Mouse (Mus musculus) kidney, embryonic 15.5 days (tissue): ENCODE results near the gene Timm23. TPM values are rescaled to one million over a fixed set of nuclear protein-coding genes. Genes with fewer than 3 reads are reported as not detected.
A peak's percentile ranks its signal among the peaks of the same experiment; 100 is the strongest.

ENCODE experiments used
- ATAC-seq: fragments of 200-750 bp; cut with Nextera tagmentation; replicated peaks from 2 replicates; pipeline ENCODE4 v1.8.0; 2017; ENCODE audit warnings: moderate TSS enrichment; ENCODE audit not compliant: low FRiP score
- H3K27ac ChIP-seq: fragments of 300-500 bp; sonication (generic); 2 replicates; pipeline ENCODE4 v1.5.1; 2015; ENCODE audit warnings: mild to moderate bottlenecking, inconsistent platforms
- H3K27me3 ChIP-seq: fragments of 300-500 bp; sonication (generic); 2 replicates; pipeline ENCODE4 v1.6.1; 2015; ENCODE audit warnings: inconsistent platforms
- H3K36me3 ChIP-seq: fragments of 300-500 bp; sonication (generic); 2 replicates; pipeline ENCODE4 v1.6.1; 2015; ENCODE audit warnings: inconsistent platforms
- H3K4me1 ChIP-seq: fragments of 300-500 bp; sonication (generic); 2 replicates; pipeline ENCODE4 v1.6.1; 2015; ENCODE audit warnings: inconsistent platforms
- H3K4me2 ChIP-seq: fragments of 300-500 bp; sonication (generic); 2 replicates; pipeline ENCODE4 v1.6.1; 2015; ENCODE audit warnings: moderate library complexity, mild to moderate bottlenecking, inconsistent platforms
- H3K4me3 ChIP-seq: fragments of 300-500 bp; sonication (generic); replicated peaks from 2 replicates; pipeline ENCODE4 v1.5.1; 2015; ENCODE audit warnings: mild to moderate bottlenecking, inconsistent platforms
- H3K9ac ChIP-seq: fragments of 300-500 bp; sonication (generic); 2 replicates; pipeline ENCODE4 v1.6.1; 2015; ENCODE audit warnings: mild to moderate bottlenecking, inconsistent platforms
- H3K9me3 ChIP-seq: fragments of 300-500 bp; sonication (generic); replicated peaks from 2 replicates; pipeline ENCODE4 v1.6.1; 2016; ENCODE audit warnings: inconsistent platforms
- WGBS: fragments of 180-500 bp; shearing (Covaris S2); methylation state at CpG from one replicate; pipeline ENCODE4 v1.1.7; 2015; ENCODE audit warnings: mixed read lengths; 5-methylcytosine and 5-hydroxymethylcytosine counted together
- polyA plus RNA-seq: library from polyadenylated mRNA; unstranded; fragments of >200 nt; fragmentation: Nextera tagmentation; extraction: Ambion mirVana; gene quantifications from 2 replicates; pipeline ENCODE4 v1.2.1, GENCODE M21; 2015

The Timm23 gene
- polyA plus RNA-seq, 1 experiment from 2014 or later = 300 TPM

DNA sequence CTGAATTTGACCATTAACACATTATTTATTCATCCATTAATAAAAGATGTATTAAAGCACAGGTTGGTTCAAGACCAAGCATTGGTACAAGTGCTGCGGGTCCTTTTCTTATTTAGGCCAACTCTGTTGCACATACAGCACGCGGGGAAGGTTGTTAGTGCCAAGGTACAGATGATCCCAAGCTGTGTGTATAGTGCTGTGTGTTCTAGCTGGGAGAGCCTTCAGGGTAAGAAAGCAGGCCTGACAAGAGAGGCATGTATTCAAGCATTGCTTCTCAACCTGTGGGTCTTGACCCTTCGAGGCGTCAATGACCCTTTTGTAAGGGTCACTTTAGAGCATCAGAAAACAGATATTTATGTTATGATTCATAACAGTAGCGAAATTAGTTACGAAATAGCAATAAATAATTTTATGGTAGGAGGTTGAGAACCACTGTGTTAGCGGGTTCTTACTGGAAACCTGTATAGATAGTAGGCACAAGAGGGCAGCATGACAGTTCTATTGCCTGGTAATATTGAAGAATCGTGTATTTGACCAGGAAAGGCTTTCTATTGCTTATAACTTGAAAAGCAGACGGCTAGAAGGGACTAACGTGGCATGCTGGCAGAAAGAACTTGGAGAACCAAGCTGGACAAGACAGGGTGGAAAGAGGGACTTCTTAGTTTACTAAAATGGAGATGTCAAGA is 38.4 kb downstream of the Timm23 start:
- Histone ChIP-seq H3K27ac (no peak overlapping the region), H3K36me3 (no peaks in the 10 kb centered on the region), H3K9me3 (no peaks in the 10 kb centered on the region), H3K4me1 (peaks cover 48% of the 10 kb centered on the region), H3K4me2 (no peak overlapping the region), H3K4me3 (no peak overlapping the region), H3K27me3 (no peaks in the 10 kb centered on the region), H3K9ac (no peak overlapping the region)
- 91% methylated on average over 11 of the region's 11 CpGs for WGBS
- ATAC-seq = no peak

DNA sequence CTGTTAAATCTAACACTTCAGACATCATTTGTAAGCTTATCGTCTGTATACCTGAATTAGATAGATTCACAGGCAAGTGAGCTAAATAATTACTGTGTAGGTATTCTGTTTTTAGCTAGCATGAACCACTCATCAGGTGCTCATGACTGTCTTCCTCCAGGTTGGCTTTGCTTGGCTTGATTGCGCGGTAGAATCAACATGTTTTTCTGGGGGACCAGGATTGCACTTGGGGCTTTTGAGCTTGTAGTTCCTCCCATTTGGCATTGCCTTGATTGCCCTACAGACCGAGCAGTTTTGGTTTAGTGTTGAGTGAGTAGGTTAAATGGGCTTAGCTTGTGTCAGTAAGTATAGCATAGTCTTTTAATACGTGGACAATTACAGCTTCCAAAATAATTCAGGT is 39.5 kb downstream of the Timm23 start:
- H3K9ac ChIP-seq = no peak overlapping the region

DNA sequence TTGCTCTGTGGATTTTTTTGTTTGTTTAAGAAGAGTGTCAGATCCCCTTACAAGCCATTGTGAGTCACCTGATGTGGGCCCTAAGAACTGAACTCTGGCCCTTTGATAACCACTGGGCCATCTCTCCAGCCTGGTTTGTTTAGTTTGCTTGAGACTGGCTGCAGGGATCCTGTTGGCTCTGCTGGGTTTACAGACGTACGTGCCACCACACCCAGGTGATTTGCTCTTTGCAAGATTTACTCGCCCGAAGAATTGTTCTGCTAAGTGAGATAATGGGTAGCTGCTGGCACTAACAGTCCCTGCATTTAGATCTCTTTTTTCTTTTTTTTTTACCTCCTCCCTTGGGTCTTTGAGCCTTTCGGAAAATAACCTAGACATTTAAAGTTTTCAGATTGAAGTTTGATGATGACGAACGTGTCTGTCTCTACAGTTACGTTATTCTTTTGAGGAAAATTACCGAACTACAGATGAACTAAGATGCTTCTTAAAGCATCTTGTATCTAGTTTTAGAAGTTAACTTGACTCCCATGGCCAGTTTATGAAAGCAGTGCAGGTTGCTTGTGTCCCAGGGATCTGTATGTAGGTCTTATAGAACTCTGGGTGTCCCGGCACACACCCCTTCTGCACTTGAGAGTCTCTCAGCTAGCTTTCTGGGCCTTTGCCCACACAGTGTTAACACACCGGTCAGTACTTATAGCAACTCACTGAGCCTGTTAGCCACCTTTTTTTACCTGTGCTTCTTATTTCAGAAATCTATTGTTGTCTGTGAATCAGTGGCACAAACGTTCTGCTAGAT is 40.4 kb downstream of the Timm23 start:
- Histone ChIP-seq H3K9me3 (no peaks in the 10 kb centered on the region), H3K9ac (peak overlapping the region; percentile 91), H3K27me3 (no peaks in the 10 kb centered on the region), H3K4me2 (peak overlapping the region; percentile 84), H3K27ac (no peak overlapping the region), H3K4me1 (peaks cover 42% of the 10 kb centered on the region), H3K36me3 (no peaks in the 10 kb centered on the region), H3K4me3 (peak overlapping the region; percentile 96)
- no peak for ATAC-seq
- WGBS = 85% methylated on average over 12 of the region's 12 CpGs

More for the DNA sequence above, 39.5 kb downstream of the Timm23 start:
- no peak overlapping the region for H3K27ac ChIP-seq
- H3K9me3 ChIP-seq = no peaks in the 10 kb centered on the region
- H3K27me3 ChIP-seq = no peaks in the 10 kb centered on the region
- H3K4me3 ChIP-seq = no peak overlapping the region
- H3K4me2 ChIP-seq = no peak overlapping the region
- H3K36me3 ChIP-seq = no peaks in the 10 kb centered on the region
- ATAC-seq = no peak
- H3K4me1 ChIP-seq = peaks cover 48% of the 10 kb centered on the region
- 87% methylated on average over 5 of the region's 5 CpGs for WGBS

DNA sequence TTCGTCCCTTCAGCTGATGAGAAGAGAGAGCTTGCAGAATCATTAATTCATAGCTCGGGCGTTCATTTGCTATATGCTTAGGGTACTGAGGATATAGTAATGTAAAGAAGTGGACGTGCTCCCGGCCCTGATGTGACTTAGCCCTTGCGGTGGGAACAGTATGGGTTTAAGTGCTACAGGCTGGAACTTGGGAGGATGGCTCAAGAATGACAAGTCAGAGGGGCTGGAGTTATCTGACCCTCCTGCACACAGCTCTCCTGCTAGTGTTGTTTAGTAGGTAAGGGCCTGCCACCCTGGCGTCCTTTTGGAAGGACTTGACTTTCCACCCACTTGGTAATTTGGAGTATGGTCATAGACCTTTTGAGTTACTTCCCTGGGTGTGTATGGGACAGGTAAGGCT is 41.1 kb downstream of the Timm23 start:
- Histone ChIP-seq H3K9me3 (no peaks in the 10 kb centered on the region), H3K36me3 (no peaks in the 10 kb centered on the region), H3K4me3 (peak overlapping the region; percentile 96), H3K9ac (peak overlapping the region; percentile 91), H3K4me1 (peaks cover 37% of the 10 kb centered on the region), H3K27ac (peak overlapping the region; percentile 93), H3K4me2 (peak overlapping the region; percentile 84), H3K27me3 (no peaks in the 10 kb centered on the region)
- no peak for ATAC-seq
- WGBS = 34% methylated on average over 7 of the region's 7 CpGs

DNA sequence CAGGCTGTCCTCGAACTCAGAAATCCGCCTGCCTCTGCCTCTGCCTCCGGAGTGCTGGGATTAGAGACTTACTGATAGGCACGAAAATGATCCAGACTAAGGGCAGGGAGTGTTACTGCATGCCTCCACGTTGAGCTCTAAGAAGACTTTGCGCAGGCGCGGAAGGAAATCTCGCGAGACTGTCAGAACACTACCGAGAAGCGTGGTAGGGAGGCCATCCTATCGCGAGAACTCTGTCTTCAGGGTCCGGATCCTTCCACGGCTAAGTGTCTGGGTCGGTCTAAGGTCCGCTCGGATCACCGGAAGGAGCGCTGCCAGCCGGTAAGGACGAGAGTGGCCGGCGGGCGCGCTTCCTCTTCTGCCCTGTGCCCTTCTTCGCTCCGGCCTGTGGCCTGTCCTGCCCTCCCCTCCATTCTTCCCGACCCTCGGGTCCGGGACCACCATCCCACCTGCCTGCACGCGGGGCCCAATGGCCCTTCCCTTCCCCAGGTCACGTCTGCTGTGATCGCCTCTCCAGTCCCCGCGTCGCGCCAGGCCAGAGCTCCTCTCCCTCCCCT is 41.9 kb downstream of the Timm23 start, which contains the start of gene Ncoa4:
Gene Ncoa4 (plus strand): TSS at position 176 of the 557 bp plus-strand sequence.
- 1% methylated on average over 37 of the region's 40 CpGs for WGBS
- peak within 1 kb of the TSS; percentile 93 for H3K27ac ChIP-seq
- ATAC-seq = peak; percentile 97
- H3K4me3 ChIP-seq = peak within 1 kb of the TSS; percentile 96
- H3K27me3 ChIP-seq = no peaks in the 10 kb centered on the region
- H3K36me3 ChIP-seq = no peaks in the 10 kb centered on the region
- peak within 1 kb of the TSS; percentile 84 for H3K4me2 ChIP-seq
- peaks cover 29% of the 10 kb centered on the region for H3K4me1 ChIP-seq
- peak within 1 kb of the TSS; percentile 91 for H3K9ac ChIP-seq
- H3K9me3 ChIP-seq = no peaks in the 10 kb centered on the region

DNA sequence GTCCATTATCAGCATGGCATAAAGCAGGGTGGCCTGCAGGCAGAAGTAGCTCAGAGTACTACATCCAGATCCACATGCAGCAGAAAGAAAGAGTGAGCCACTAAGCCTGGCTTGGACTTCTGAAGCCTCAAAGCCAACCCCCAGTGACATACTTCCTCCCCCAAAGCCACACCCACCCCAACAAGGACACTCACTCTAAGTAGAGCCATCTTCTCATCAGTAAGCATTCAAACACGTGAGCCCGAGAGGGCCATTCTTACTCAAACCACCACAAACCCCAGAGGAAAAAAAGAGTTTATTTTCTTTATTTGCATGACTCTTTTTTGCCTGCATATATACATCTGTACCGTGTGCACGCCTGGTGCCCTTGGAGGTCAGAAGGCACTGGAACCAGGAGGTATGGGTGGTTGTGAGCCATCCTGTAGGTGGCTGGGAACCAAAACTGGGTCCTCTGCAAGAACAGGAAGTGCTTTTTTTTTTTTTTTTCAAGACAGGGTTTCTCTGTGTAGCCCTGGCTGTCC is 42.5 kb downstream of the Timm23 start:
- H3K27ac ChIP-seq = peak overlapping the region; percentile 67
- WGBS = 42% methylated on average over 4 of the region's 4 CpGs
- H3K9ac ChIP-seq = no peak overlapping the region
- H3K4me1 ChIP-seq = peaks cover 26% of the 10 kb centered on the region
- H3K4me3 ChIP-seq = peak overlapping the region; percentile 96
- peak overlapping the region; percentile 84 for H3K4me2 ChIP-seq
- no peaks in the 10 kb centered on the region for H3K9me3 ChIP-seq
- H3K36me3 ChIP-seq = no peaks in the 10 kb centered on the region
- H3K27me3 ChIP-seq = no peaks in the 10 kb centered on the region
- ATAC-seq = no peak

DNA sequence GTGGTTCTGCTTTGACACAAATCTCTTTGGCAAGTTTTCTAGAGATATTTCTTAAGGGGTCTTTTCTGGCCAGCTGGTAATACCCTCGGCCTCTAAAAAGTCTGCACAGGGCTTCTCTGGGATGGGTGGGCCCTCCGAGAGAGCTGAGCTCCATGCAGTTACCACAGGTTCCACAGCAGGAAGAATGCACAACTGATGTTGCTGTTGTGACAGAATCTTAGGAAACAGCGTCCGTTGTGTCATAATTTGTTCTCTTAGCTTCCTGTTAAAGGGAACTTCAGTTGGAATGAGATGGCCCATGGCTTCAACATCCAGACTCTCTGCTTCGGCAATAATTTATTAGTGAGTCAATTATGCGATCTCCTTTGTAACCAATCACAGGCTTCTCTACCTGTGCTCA is 46.9 kb downstream of the Timm23 start:
- no peak overlapping the region for H3K9ac ChIP-seq
- no peaks in the 10 kb centered on the region for H3K27me3 ChIP-seq
- H3K4me3 ChIP-seq = no peak overlapping the region
- H3K27ac ChIP-seq = no peak overlapping the region
- WGBS = 91% methylated on average over 6 of the region's 6 CpGs
- H3K4me1 ChIP-seq = peaks cover 6% of the 10 kb centered on the region; the same call in 1 of the 2 replicates
- H3K36me3 ChIP-seq = no peaks in the 10 kb centered on the region
- no peaks in the 10 kb centered on the region for H3K9me3 ChIP-seq
- ATAC-seq = no peak
- no peak overlapping the region for H3K4me2 ChIP-seq

DNA sequence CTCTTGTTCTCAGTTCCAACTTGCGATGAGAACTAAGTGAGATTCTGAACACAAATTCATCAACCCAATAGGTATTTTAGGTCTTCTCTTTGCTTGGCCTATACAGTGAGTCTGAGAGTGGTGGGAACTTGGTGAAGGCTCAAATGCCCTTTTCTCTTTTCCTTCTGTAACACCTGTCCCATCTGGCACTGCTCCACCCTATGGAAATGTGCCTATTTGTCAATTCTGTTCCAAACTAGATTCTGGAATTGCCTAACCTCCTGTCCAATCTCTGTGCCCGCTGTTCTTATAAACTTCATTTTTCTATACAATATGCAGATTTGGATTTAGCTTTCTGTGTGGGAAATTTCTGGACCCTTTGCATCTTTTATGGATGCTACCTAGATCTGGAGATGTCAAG is 48.5 kb downstream of the Timm23 start:
- H3K9ac ChIP-seq = no peak overlapping the region
- H3K36me3 ChIP-seq = no peaks in the 10 kb centered on the region
- no peaks in the 10 kb centered on the region for H3K27me3 ChIP-seq
- no peak overlapping the region for H3K4me2 ChIP-seq
- H3K27ac ChIP-seq = no peak overlapping the region
- 91% methylated on average over 2 of the region's 2 CpGs for WGBS
- H3K4me1 ChIP-seq = no peaks in the 10 kb centered on the region
- H3K9me3 ChIP-seq = 0 out of 2 replicates have a peak, but pooled peaks cover 4% of the 10 kb centered on the region
- H3K4me3 ChIP-seq = no peak overlapping the region
- ATAC-seq = no peak

DNA sequence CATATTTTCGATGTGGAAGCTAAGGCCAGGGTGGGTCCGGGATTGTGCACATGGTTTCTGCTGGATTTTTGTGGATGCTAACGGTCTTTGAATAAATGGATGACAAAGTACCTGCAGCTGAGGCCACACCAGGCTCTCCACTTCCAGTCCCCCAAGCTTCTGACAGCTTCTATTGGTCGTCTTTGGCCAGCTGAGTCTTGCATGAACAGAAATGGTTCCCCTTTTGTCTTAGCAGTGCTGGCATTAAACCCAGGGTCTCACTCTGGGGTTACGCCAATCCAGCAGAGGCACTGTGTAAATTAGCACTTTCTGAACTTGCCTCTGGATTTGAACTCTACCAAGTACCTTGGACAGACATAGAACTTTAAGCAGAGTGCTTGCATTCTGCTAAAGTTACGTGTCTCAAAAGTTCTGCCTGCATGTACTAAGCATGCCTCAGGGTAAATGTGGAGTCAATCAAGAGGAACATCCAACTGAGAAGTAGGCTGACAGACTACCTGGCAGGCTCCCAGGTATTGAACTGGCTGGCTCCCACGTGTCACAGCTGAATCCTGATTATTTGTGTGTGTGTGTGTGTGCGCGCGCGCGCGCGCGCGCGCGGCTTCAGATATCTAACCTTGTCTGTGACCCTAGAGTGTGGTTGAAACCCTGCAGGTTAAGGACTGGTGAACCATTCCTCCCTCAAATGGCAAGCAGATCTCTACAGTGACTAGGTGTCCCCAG is 49.3 kb downstream of the Timm23 start:
- 90% methylated on average over 18 of the region's 18 CpGs for whole genome bisulfite sequencing
- ATAC-seq = no peak
- no peak overlapping the region for H3K9ac ChIP-seq

DNA sequence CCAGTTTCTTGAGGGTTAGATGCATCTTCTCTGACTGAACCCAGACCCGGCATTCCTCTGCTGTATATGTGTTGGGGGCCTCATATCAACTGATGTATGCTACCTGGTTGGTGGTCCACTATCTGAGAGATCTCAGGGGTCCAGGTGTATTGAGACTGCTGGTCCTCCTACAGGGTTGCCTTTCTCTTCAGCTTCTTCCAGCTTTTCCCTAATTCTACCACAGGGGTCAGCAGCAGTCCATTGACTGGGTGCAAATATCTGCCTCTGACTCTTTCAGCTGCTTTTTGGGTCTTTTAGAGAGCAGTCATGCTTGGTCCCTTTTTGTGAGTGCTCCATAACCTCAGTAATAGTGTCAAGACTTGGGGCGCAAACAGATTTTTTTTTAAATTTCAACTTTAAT is 50.8 kb downstream of the Timm23 start:
- H3K9me3 ChIP-seq = peaks cover 15% of the 10 kb centered on the region
- WGBS = 91% methylated on average over 2 of the region's 2 CpGs
- no peak for ATAC-seq
- H3K27ac ChIP-seq = no peak overlapping the region
- H3K4me1 ChIP-seq = no peaks in the 10 kb centered on the region
- H3K9ac ChIP-seq = no peak overlapping the region
- H3K4me2 ChIP-seq = no peak overlapping the region
- no peaks in the 10 kb centered on the region for H3K36me3 ChIP-seq
- H3K4me3 ChIP-seq = no peak overlapping the region
- no peaks in the 10 kb centered on the region for H3K27me3 ChIP-seq

More for the DNA sequence above, 49.3 kb downstream of the Timm23 start:
- no peaks in the 10 kb centered on the region for H3K27me3 ChIP-seq
- H3K9me3 ChIP-seq = peaks cover 9% of the 10 kb centered on the region; the same call in 1 of the 2 replicates
- H3K4me2 ChIP-seq = no peak overlapping the region
- no peaks in the 10 kb centered on the region for H3K36me3 ChIP-seq
- no peak overlapping the region for H3K27ac ChIP-seq
- H3K4me3 ChIP-seq = no peak overlapping the region
- H3K4me1 ChIP-seq = no peaks in the 10 kb centered on the region

DNA sequence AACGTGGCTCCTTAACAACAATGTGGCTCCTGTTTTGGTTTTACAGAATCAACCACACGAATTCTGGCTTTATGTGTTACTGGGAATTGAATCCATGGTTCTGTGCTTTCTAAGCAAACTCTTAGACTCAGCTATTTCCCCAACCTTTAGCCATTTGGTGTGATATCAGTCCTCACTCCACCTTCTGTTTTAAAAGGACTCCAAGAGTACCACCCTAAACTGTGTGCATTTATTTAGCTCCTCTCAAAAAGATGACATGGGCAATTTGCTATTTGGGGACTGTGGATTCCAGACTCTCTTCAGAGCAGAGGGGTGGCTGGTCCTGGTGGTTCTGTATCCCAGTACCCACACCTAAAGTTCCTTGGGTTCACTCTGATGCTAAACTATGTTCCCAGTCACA is 55.1 kb downstream of the Timm23 start:
- H3K9me3 ChIP-seq = peaks cover 15% of the 10 kb centered on the region
- ATAC-seq = no peak
- H3K9ac ChIP-seq = no peak overlapping the region
- no peak overlapping the region for H3K4me2 ChIP-seq
- no peaks in the 10 kb centered on the region for H3K36me3 ChIP-seq
- no peak overlapping the region for H3K4me3 ChIP-seq
- 69% methylated on average over 2 of the region's 2 CpGs for WGBS
- peaks cover 3% of the 10 kb centered on the region; the same call in 1 of the 2 replicates for H3K4me1 ChIP-seq
- peak overlapping the region; percentile 0; the same call in 1 of the 2 replicates for H3K27ac ChIP-seq
- H3K27me3 ChIP-seq = no peaks in the 10 kb centered on the region
